Mouse (Mus musculus): Measurements from ENCODE around the gene Txn1.

The Txn1 gene

DNA sequence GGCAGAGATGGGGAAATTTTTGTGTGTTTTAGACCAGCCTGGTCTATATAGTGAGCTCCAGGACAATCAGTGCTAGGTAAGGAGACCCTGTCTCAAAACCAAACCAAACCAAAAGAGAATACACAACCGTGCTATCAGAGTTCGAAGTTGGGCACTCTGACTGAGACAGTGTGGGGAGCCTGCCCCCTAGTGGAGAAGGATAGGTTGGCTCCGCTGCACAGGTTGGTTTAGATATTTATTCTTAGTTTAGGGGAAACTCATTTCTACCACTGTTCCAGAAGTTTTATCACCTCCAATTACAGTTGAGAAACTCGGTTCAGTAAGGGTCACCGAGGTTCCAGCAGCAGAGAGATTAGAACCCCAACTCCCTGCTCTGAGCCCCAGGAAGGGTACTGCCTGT lies 52.0 kb downstream of the Txn1 start:
- DNase-seq (ENCODE audit: extremely low read depth, insufficient read length, low spot score) = no peak

DNA sequence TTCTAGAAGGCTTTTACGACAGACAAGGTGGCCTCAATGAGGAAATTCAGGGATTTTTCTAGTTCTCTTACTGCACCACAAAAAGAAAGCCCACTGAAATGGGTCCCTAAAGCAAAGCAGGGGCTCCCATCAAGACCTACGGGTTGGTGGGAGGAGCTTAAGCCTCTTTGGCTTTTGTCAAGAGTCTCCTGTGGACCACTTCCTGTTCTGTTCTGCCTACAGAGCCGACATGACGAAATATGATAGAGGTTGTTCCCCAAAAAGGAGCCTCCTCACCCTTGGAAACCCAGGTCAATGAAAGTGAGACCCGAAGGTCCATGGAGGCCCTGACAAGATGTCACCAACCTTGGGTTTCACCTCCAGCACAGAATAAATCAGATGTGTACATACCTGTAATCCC lies 53.6 kb downstream of the Txn1 start:
- no peak for DNase-seq (ENCODE audit: extremely low read depth, insufficient read length, low spot score)

DNA sequence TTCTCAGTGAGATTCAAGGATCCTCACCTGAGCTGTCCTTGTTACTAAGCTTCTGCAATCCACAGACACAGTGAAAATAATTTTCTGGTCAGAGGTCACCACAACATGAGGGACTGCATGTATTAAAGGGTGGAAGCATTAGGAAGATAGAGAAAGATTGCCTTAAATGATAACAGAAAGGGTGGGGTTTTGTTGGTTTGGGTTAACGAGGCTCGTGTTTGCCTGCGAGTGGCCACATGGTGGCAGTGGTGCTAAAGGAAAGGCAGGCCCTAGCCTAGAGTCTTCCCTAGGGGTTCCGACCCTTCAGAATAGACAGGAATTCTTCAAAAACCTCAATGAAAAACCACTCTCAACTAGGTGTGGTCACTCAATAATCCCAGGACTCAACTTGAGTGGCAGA lies 55.0 kb downstream of the Txn1 start:
- no peak for DNase-seq (ENCODE audit: extremely low read depth, insufficient read length, low spot score)

DNA sequence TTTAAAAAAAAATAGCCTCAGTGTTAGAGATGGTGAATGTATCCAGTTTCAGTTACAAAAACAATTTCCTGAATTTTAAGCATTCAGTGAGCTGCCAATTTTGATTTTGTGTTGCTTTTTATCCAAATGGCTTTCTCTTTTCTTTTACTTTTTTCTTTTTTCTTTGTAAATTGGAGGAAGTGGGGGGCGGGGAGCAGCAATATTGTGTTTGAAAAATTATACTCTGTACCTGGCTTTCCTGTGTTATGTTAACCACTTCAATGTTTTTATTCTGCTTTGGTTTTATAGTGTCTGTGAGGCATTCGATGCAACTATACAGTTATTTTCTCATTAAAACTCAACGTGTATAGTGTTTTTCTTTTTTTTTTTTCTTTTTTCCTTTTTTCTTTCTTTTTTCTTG lies 59.6 kb downstream of the Txn1 start:
- DNase-seq (ENCODE audit: extremely low read depth, insufficient read length, low spot score) = no peak

GRCm38 (mm10) chr4:57895902-57896301 lies 60.3 kb downstream of the Txn1 start:
- no peak for DNase-seq (ENCODE audit: extremely low read depth, insufficient read length, low spot score)

DNA sequence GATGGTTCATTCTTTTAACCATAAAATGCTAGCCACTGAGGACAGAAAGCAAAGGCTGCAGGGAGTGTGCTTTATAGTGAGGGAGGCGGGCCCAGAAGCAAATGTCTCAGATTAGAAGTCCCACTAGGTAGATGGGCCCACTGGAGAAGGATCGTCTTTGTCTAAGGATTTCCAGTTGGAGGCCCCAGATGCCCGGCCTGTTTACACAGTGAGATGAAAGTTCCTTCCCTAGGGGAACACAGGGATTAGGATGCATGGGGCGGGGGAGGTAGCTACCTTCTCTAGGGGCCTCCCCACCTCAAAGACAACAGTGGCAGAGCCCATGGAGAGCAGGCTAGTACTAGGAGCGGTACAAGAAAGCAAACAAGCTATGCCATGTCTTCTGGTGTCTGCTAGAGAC lies 61.1 kb downstream of the Txn1 start:
- no peak for DNase-seq (ENCODE audit: extremely low read depth, insufficient read length, low spot score)
